8 mouse cellular contexts compared by ENCODE assay signal in the genomic region with DNA sequence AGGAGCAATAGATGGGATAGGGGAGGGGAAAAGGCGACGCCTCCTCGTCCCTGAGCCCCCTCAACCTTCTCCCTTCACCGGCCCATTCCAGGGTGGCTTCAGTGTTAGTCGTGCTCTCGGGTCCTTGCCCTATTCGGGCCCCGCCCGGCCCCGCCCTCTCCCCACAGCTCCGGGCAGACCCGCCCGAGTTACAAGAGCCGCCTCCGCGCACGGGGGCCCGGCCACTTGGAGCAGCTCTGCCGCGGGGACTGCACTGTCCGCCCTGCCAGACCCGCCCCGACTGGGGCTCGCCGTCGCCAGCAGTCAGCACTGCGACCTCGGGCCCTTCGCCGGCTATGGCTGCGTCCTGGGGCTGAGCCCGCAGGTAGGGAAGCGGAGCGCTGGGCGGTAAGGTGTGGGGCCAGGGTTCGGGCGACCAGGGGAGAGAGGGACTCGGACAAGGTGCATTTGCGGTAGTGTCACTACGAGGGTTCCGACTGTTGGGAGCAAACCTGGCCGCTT. TPM values are rescaled to one million over a fixed set of nuclear protein-coding genes. Genes with fewer than 3 reads are reported as not detected.
DNase-seq lines count a peak whose midpoint lies in the region; ATAC-seq lines count a peak whose summit lies in the region.

A gene (plus strand): TSS at position 219 of the 501 bp plus-strand sequence.

- H3K9ac ChIP-seq in liver, embryonic 12.5 days, result peak within 1 kb of the TSS; percentile 60

- H3K27me3 ChIP-seq in liver, embryonic 12.5 days (replicated peaks), result peaks cover 66% of the 10 kb centered on the region

- under 1% methylated on average over 42 of the region's 42 CpGs for WGBS in liver, embryonic 12.5 days (ENCODE audit: insufficient replicate concordance)

- H3K36me3 ChIP-seq in liver, embryonic 12.5 days, result no peaks in the 10 kb centered on the region

- peak; percentile 59 for ATAC-seq in liver, embryonic 12.5 days

- H3K4me1 ChIP-seq in liver, embryonic 12.5 days, result peaks cover 46% of the 10 kb centered on the region

- H3K4me3 ChIP-seq in liver, embryonic 12.5 days, result peak within 1 kb of the TSS; percentile 59

- no peaks in the 10 kb centered on the region for H3K9me3 ChIP-seq in liver, embryonic 12.5 days (replicated peaks)

- H3K27ac ChIP-seq in liver, embryonic 12.5 days, result 0 out of 2 replicates have a peak within 1 kb of the TSS, but pooled peaks have one; percentile 9

- peak; percentile 39 to 55 for DNase-seq in spleen, adult 18-20 months
- no peak for DNase-seq in spleen, adult 12 weeks (ENCODE audit: low spot score)
- DNase-seq in embryo, embryonic 11 days, result peak; percentile 77
- DNase-seq in heart, adult 8-10 months (ENCODE audit: low spot score), result peak; percentile 85
- DNase-seq in kidney, adult 8-10 months, result peak; percentile 54 to 66
- peak; percentile 68 to 79 for DNase-seq in natural killer cell, adult 2 months (ENCODE audit: low spot score in 2 of 2)
- peak; percentile 89 for DNase-seq in yolk sac, embryonic 10.5 days (ENCODE audit: low spot score)

- peak within 1 kb of the TSS; percentile 87 for H3K4me2 ChIP-seq in liver, embryonic 12.5 days

RNA-seq across cellular contexts. Expression of the gene that starts here (rescaled TPM):
- total RNA-seq in heart, adult 8-10 months (2022), result 100 to 1,000 TPM; 332 to 446 (median 375) TPM
- polyA plus RNA-seq in liver, embryonic 12.5 days (2016; fragmentation: Nextera tagmentation; extraction: Ambion mirVana), result 1.8 and 2.0 TPM in 2 replicates
